Mouse (Mus musculus): Measurements from ENCODE around the gene Ufsp1.
A peak's percentile ranks its signal among the peaks of the same experiment; 100 is the strongest.

Ufsp1 gene

GRCm38 (mm10) chr5:137333512-137334174 is 39.2 kb downstream of the Ufsp1 start, which contains the start of gene Slc12a9:
Slc12a9 (minus strand) TSS chr5:137333597.
- peak; percentile 94 for DNase-seq (ENCODE audit: low read depth, low spot score)

GRCm38 (mm10) chr5:137334317-137334716 is 39.9 kb downstream of the Ufsp1 start:
- DNase-seq (ENCODE audit: low read depth, low spot score): no peak

GRCm38 (mm10) chr5:137335066-137335465 is 40.6 kb downstream of the Ufsp1 start:
- no peak for DNase-seq (ENCODE audit: low read depth, low spot score)

GRCm38 (mm10) chr5:137337190-137337589 is 42.8 kb downstream of the Ufsp1 start:
- no peak for DNase-seq (ENCODE audit: low read depth, low spot score)

GRCm38 (mm10) chr5:137338256-137338655 is 43.8 kb downstream of the Ufsp1 start:
- DNase-seq (ENCODE audit: low read depth, low spot score): peak; percentile 86

- DNase-seq (ENCODE audit: low read depth, low spot score): peak; percentile 41
Measured at GRCm38 (mm10) chr5:137338663-137339289, 44.3 kb downstream of the Ufsp1 start.

GRCm38 (mm10) chr5:137339290-137339979 is 45.0 kb downstream of the Ufsp1 start:
- DNase-seq (ENCODE audit: low read depth, low spot score): no peak

GRCm38 (mm10) chr5:137340222-137340621 is 45.8 kb downstream of the Ufsp1 start:
- no peak for DNase-seq (ENCODE audit: low read depth, low spot score)

GRCm38 (mm10) chr5:137342407-137343012 is 48.1 kb downstream of the Ufsp1 start:
- no peak for DNase-seq (ENCODE audit: low read depth, low spot score)

- DNase-seq (ENCODE audit: low read depth, low spot score): no peak
Measured at GRCm38 (mm10) chr5:137343412-137343811, 49.0 kb downstream of the Ufsp1 start.

- DNase-seq (ENCODE audit: low read depth, low spot score): no peak
Measured at GRCm38 (mm10) chr5:137343869-137344268, 49.4 kb downstream of the Ufsp1 start.

Measured in mesoderm, embryonic 11.5 days (tissue).